Mouse (Mus musculus) G1E (cell line): ENCODE measurements around the gene Crim1. TPM values are rescaled to one million over a fixed set of nuclear protein-coding genes. Genes with fewer than 3 reads are reported as not detected.

Experiments
- ATAC-seq: 2 replicates; pipeline ENCODE4 v1.8.0; 2016; ENCODE audit warnings: mild to moderate bottlenecking; ENCODE audit not compliant: insufficient number of reproducible peaks, poor library complexity, low FRiP score, severe bottlenecking; ENCODE audit errors: extremely low read depth
- DNase-seq: peaks from one replicate; pipeline ENCODE4 v3.0.0; 2012; ENCODE audit warnings: low spot score
- H3K27me3 ChIP-seq: 2 replicates; pipeline ENCODE4 v1.6.1; 2012; ENCODE audit warnings: mild to moderate bottlenecking, low read length, inconsistent platforms; ENCODE audit not compliant: insufficient read depth
- H3K36me3 ChIP-seq: replicated peaks from 2 replicates; pipeline ENCODE3; 2012; ENCODE audit warnings: mild to moderate bottlenecking, inconsistent platforms
- H3K4me1 ChIP-seq: 2 replicates; pipeline ENCODE4 v1.6.1; 2012; ENCODE audit warnings: low read depth, low read length, inconsistent platforms, mixed read lengths; ENCODE audit not compliant: insufficient read depth
- H3K4me3 ChIP-seq: 2 replicates; pipeline ENCODE4 v1.5.1; 2012; ENCODE audit warnings: low read depth, mild to moderate bottlenecking, inconsistent platforms, low read length, moderate library complexity, mixed read lengths
- H3K9me3 ChIP-seq: replicated peaks from 2 replicates; pipeline ENCODE4 v1.6.1; 2012; ENCODE audit warnings: inconsistent platforms
- CTCF ChIP-seq: IDR thresholded peaks from 2 replicates; pipeline ENCODE4 v1.5.1; 2012; ENCODE audit warnings: low read depth, low read length, inconsistent platforms, mixed read lengths
- GATA1 ChIP-seq: IDR thresholded peaks from 2 replicates; pipeline ENCODE4 v1.6.1; 2012; ENCODE audit warnings: borderline replicate concordance, low read length, inconsistent platforms, mixed read lengths
- GATA2 ChIP-seq: IDR thresholded peaks from 2 replicates; pipeline ENCODE4 v1.6.1; 2012; ENCODE audit warnings: low read depth, low read length, inconsistent platforms, borderline replicate concordance
- POLR2AphosphoS5 ChIP-seq: IDR thresholded peaks from 2 replicates; pipeline ENCODE4 v1.6.1; 2012; ENCODE audit warnings: low read depth, low read length, inconsistent platforms; ENCODE audit not compliant: insufficient replicate concordance
- TAL1 ChIP-seq: conservative IDR thresholded peaks from 2 replicates; pipeline ENCODE4 v1.6.1; 2012; ENCODE audit warnings: low read depth, low read length, inconsistent platforms, mixed read lengths
- polyA plus RNA-seq: library from polyadenylated mRNA; stranded (reverse); fragments of >175 nt; gene quantifications from 2 replicates; pipeline ENCODE4 v1.2.3, GENCODE M21; 2012
- total RNA-seq, 2 experiments: library from RNA; stranded (forward) in 1 of 2; stranded (reverse) in 1 of 2; fragments of 200-1000 nt in 1 of 2; fragments of >200 nt in 1 of 2; fragmentation: Nextera tagmentation in 1 of 2; gene quantifications; 2 replicates each; pipeline ENCODE4 v1.2.3; 2014 to 2017

The Crim1 gene
- total and polyA plus RNA-seq, 3 experiments: 20.3 to 37.8 (median 21.9) TPM

- Histone ChIP-seq H3K4me1 (no peaks in the 10 kb centered on the region), H3K27me3 (no peaks in the 10 kb centered on the region), H3K36me3 (peaks cover 84% of the 10 kb centered on the region), H3K9me3 (no peaks in the 10 kb centered on the region), H3K4me3 (no peak overlapping the region)
- ATAC-seq: no peak
- no peak for DNase-seq
- TF ChIP-seq TAL1 (no peak), POLR2AphosphoS5 (no peak), GATA1 (no peak), CTCF (no peak), GATA2 (no peak)
These were observed 143.6 kb downstream of the Crim1 start for GRCm38 (mm10) chr17:78343688-78344087.

- H3K4me1 ChIP-seq: no peaks in the 10 kb centered on the region
- H3K36me3 ChIP-seq: peaks cover 88% of the 10 kb centered on the region
- no peak overlapping the region for H3K4me3 ChIP-seq
- H3K9me3 ChIP-seq: no peaks in the 10 kb centered on the region
- no peaks in the 10 kb centered on the region for H3K27me3 ChIP-seq
- DNase-seq: no peak
- ATAC-seq: no peak
- TF ChIP-seq POLR2AphosphoS5: no peak
- no peak for TF ChIP-seq GATA2
- TF ChIP-seq GATA1: no peak
- TF ChIP-seq TAL1: no peak
- no peak for TF ChIP-seq CTCF
These were observed 147.2 kb downstream of the Crim1 start for GRCm38 (mm10) chr17:78347111-78347801.

- Histone ChIP-seq H3K9me3 (no peaks in the 10 kb centered on the region), H3K27me3 (no peaks in the 10 kb centered on the region), H3K36me3 (peaks cover 92% of the 10 kb centered on the region), H3K4me3 (no peak overlapping the region), H3K4me1 (no peaks in the 10 kb centered on the region)
- DNase-seq (no peak), ATAC-seq (no peak)
- TF ChIP-seq GATA1 (no peak), TAL1 (no peak), POLR2AphosphoS5 (no peak)
These were observed 151.8 kb downstream of the Crim1 start for GRCm38 (mm10) chr17:78351676-78352499.

- DNase-seq (no peak), ATAC-seq (no peak)
- Histone ChIP-seq H3K27me3 (no peaks in the 10 kb centered on the region), H3K36me3 (peaks cover 92% of the 10 kb centered on the region), H3K9me3 (no peaks in the 10 kb centered on the region), H3K4me1 (no peaks in the 10 kb centered on the region), H3K4me3 (no peak overlapping the region)
- TF ChIP-seq GATA2: no peak
These were observed 152.4 kb downstream of the Crim1 start for GRCm38 (mm10) chr17:78352500-78352855.

- Histone ChIP-seq H3K4me3 (no peak overlapping the region), H3K36me3 (peaks cover 86% of the 10 kb centered on the region), H3K27me3 (no peaks in the 10 kb centered on the region), H3K9me3 (no peaks in the 10 kb centered on the region), H3K4me1 (no peaks in the 10 kb centered on the region)
- DNase-seq (no peak), ATAC-seq (no peak)
- TF ChIP-seq POLR2AphosphoS5 (no peak), TAL1 (no peak), GATA1 (no peak), CTCF (no peak), GATA2 (no peak)
These were observed 154.4 kb downstream of the Crim1 start for GRCm38 (mm10) chr17:78354411-78354810.

- Histone ChIP-seq H3K9me3 (no peaks in the 10 kb centered on the region), H3K4me3 (no peak overlapping the region), H3K27me3 (no peaks in the 10 kb centered on the region), H3K4me1 (no peaks in the 10 kb centered on the region), H3K36me3 (peaks cover 86% of the 10 kb centered on the region)
- TF ChIP-seq POLR2AphosphoS5: no peak
- DNase-seq (no peak), ATAC-seq (no peak)
These were observed 154.8 kb downstream of the Crim1 start for GRCm38 (mm10) chr17:78354871-78355270.

GRCm38 (mm10) chr17:78355611-78356010, 155.6 kb downstream of the Crim1 start:
- no peak for DNase-seq
- Histone ChIP-seq H3K27me3 (no peaks in the 10 kb centered on the region), H3K9me3 (no peaks in the 10 kb centered on the region), H3K36me3 (peaks cover 86% of the 10 kb centered on the region), H3K4me1 (no peaks in the 10 kb centered on the region), H3K4me3 (no peak overlapping the region)
- TF ChIP-seq CTCF (no peak), GATA2 (no peak), TAL1 (no peak), POLR2AphosphoS5 (no peak), GATA1 (no peak)
- no peak for ATAC-seq
